Comparison of ENCODE assay signal across 8 mouse cellular contexts in genomic region chr4:148955131-148955813, GRCm38 (mm10).
DNase-seq lines count a peak whose midpoint lies in the region; ATAC-seq and TF ChIP-seq lines count a peak whose summit lies in the region.

No protein-coding gene starts in this region.

- ATAC-seq in kidney, embryonic 15.5 days (replicated peaks; ENCODE audit: low FRiP score) = no peak
- no peak for ATAC-seq in kidney, postnatal 0 days (replicated peaks; ENCODE audit: low FRiP score, low read depth)
- ATAC-seq in stomach, embryonic 15.5 days (ENCODE audit: insufficient read depth, low FRiP score, low read depth) = no peak
- no peak for ATAC-seq in monocyte, adult 5-6 weeks (replicated peaks; ENCODE audit: insufficient number of reproducible peaks, low FRiP score, low TSS enrichment, poor library complexity, severe bottlenecking)

- H3K9ac ChIP-seq in kidney, embryonic 15.5 days = no peak overlapping the region
- no peak overlapping the region for H3K9ac ChIP-seq in kidney, postnatal 0 days (ENCODE audit: low read depth, low read length)
- H3K9ac ChIP-seq in stomach, embryonic 15.5 days = no peak overlapping the region

- no peaks in the 10 kb centered on the region for H3K9me3 ChIP-seq in kidney, embryonic 15.5 days (replicated peaks)
- no peaks in the 10 kb centered on the region for H3K9me3 ChIP-seq in kidney, postnatal 0 days (replicated peaks; ENCODE audit: low read length)
- H3K9me3 ChIP-seq in stomach, embryonic 15.5 days = no peaks in the 10 kb centered on the region

- peaks cover 40% of the 10 kb centered on the region for H3K27me3 ChIP-seq in kidney, embryonic 15.5 days
- peaks cover 4% of the 10 kb centered on the region; the same call in 1 of the 2 replicates for H3K27me3 ChIP-seq in kidney, postnatal 0 days (ENCODE audit: insufficient read depth, low read length)
- peaks cover 25% of the 10 kb centered on the region for H3K27me3 ChIP-seq in stomach, embryonic 15.5 days (replicated peaks)

- no peak overlapping the region for H3K4me2 ChIP-seq in kidney, embryonic 15.5 days
- no peak overlapping the region for H3K4me2 ChIP-seq in kidney, postnatal 0 days (ENCODE audit: low read length)
- H3K4me2 ChIP-seq in stomach, embryonic 15.5 days = no peak overlapping the region

- 79% methylated on average over 14 of the region's 14 CpGs for WGBS in kidney, embryonic 15.5 days
- 78% methylated on average over 14 of the region's 14 CpGs for WGBS in kidney, postnatal 0 days
- WGBS in stomach, embryonic 15.5 days = 80% methylated on average over 14 of the region's 14 CpGs

- no peak for TF ChIP-seq CTCF in kidney, postnatal 0 days (IDR thresholded peaks at IDR 0.05; ENCODE audit: low read depth)

- H3K27ac ChIP-seq in kidney, embryonic 15.5 days = no peak overlapping the region
- H3K27ac ChIP-seq in kidney, postnatal 0 days = 0 out of 2 replicates have a peak overlapping the region, but pooled peaks have one; percentile 25
- peak overlapping the region; percentile 54 for H3K27ac ChIP-seq in stomach, embryonic 15.5 days

- H3K4me3 ChIP-seq in kidney, embryonic 15.5 days (replicated peaks) = no peak overlapping the region
- no peak overlapping the region for H3K4me3 ChIP-seq in kidney, postnatal 0 days (replicated peaks; ENCODE audit: low read depth, low read length)
- H3K4me3 ChIP-seq in stomach, embryonic 15.5 days (replicated peaks) = no peak overlapping the region

- H3K4me1 ChIP-seq in kidney, embryonic 15.5 days = peaks cover 60% of the 10 kb centered on the region
- peaks cover 23% of the 10 kb centered on the region; the same call in 1 of the 2 replicates for H3K4me1 ChIP-seq in kidney, postnatal 0 days (replicated peaks; ENCODE audit: insufficient read depth, low read length)
- peaks cover 41% of the 10 kb centered on the region for H3K4me1 ChIP-seq in stomach, embryonic 15.5 days

- peak; percentile 83 for DNase-seq in kidney, adult 11 months
- DNase-seq in gastrocnemius, postnatal 25 days = peak; percentile 76
- no peak for DNase-seq in kidney, postnatal 0 days (ENCODE audit: low spot score)
- DNase-seq in layer of hippocampus, adult 18-20 months (ENCODE audit: low spot score in 2 of 2) = no peak
- no peak for DNase-seq in right cerebral cortex, postnatal 14 days

- H3K36me3 ChIP-seq in kidney, embryonic 15.5 days = 0 out of 2 replicates have a peak, but pooled peaks cover 4% of the 10 kb centered on the region
- H3K36me3 ChIP-seq in kidney, postnatal 0 days (ENCODE audit: insufficient read depth, low read length) = no peaks in the 10 kb centered on the region
- no peaks in the 10 kb centered on the region for H3K36me3 ChIP-seq in stomach, embryonic 15.5 days

Comparison
In these comparisons a context has a peak if more than half of its experiments do, and no peak if none do; other contexts are left out.
1. DNase-seq: peak in kidney, adult 11 months (single experiment) and gastrocnemius, postnatal 25 days (single experiment); none in kidney, postnatal 0 days (single experiment), layer of hippocampus, adult 18-20 months (0 of 2) and right cerebral cortex, postnatal 14 days (single experiment).